Comparison of ENCODE assay signal across 8 mouse cellular contexts in genomic region chr10:75898846-75899245, GRCm38 (mm10). TPM values are rescaled to one million over a fixed set of nuclear protein-coding genes. Genes with fewer than 3 reads are reported as not detected.
DNase-seq lines count a peak whose midpoint lies in the region; ATAC-seq and TF ChIP-seq lines count a peak whose summit lies in the region.

No protein-coding gene starts in this region.

- TF ChIP-seq CTCF in heart, postnatal 0 days (IDR thresholded peaks at IDR 0.05; ENCODE audit: low read depth) = no peak

- H3K27ac ChIP-seq in limb, embryonic 15.5 days = no peak overlapping the region
- H3K27ac ChIP-seq in limb, embryonic 10.5 days = no peak overlapping the region
- peak overlapping the region; percentile 81 for H3K27ac ChIP-seq in heart, postnatal 0 days (ENCODE audit: low read depth)
- H3K27ac ChIP-seq in neural tube, embryonic 15.5 days (replicated peaks) = peak overlapping the region; percentile 61
- H3K27ac ChIP-seq in midbrain, embryonic 14.5 days (replicated peaks; ENCODE audit: low read depth, low read length) = no peak overlapping the region

- H3K36me3 ChIP-seq in limb, embryonic 15.5 days = peaks cover 88% of the 10 kb centered on the region
- H3K36me3 ChIP-seq in limb, embryonic 10.5 days = peaks cover 98% of the 10 kb centered on the region
- H3K36me3 ChIP-seq in heart, postnatal 0 days (replicated peaks; ENCODE audit: control insufficient read depth, insufficient read depth, low read length) = peaks cover 53% of the 10 kb centered on the region
- peaks cover 85% of the 10 kb centered on the region for H3K36me3 ChIP-seq in neural tube, embryonic 15.5 days
- peaks cover 85% of the 10 kb centered on the region for H3K36me3 ChIP-seq in midbrain, embryonic 14.5 days (ENCODE audit: control insufficient read depth, insufficient read depth, low read length)

- no peak for TF ChIP-seq EP300 in heart, postnatal 0 days (IDR thresholded peaks at IDR 0.05; ENCODE audit: low read depth)

- 0 out of 2 replicates have a peak, but pooled peaks have one; percentile 62 for ATAC-seq in limb, embryonic 15.5 days (ENCODE audit: insufficient number of reproducible peaks, low FRiP score, low TSS enrichment, low read depth)
- peak; percentile 61 for ATAC-seq in heart, postnatal 0 days (ENCODE audit: insufficient read depth, low read depth)
- no peak for ATAC-seq in neural tube, embryonic 15.5 days (ENCODE audit: low FRiP score)
- ATAC-seq in midbrain, embryonic 14.5 days (ENCODE audit: low FRiP score, low TSS enrichment) = no peak

- H3K4me2 ChIP-seq in limb, embryonic 15.5 days = no peak overlapping the region
- no peak overlapping the region for H3K4me2 ChIP-seq in heart, postnatal 0 days (ENCODE audit: low read depth, low read length)
- no peak overlapping the region for H3K4me2 ChIP-seq in neural tube, embryonic 15.5 days
- H3K4me2 ChIP-seq in midbrain, embryonic 14.5 days (ENCODE audit: low read length) = no peak overlapping the region

- no peak overlapping the region for H3K9ac ChIP-seq in limb, embryonic 15.5 days
- H3K9ac ChIP-seq in heart, postnatal 0 days (replicated peaks; ENCODE audit: low read depth, low read length) = 0 out of 2 replicates have a peak overlapping the region, but pooled peaks have one; percentile 3
- no peak overlapping the region for H3K9ac ChIP-seq in neural tube, embryonic 15.5 days (replicated peaks)
- no peak overlapping the region for H3K9ac ChIP-seq in midbrain, embryonic 14.5 days (replicated peaks; ENCODE audit: low read length)

- DNase-seq in limb, embryonic 10.5 days (ENCODE audit: low spot score) = no peak
- peak; percentile 44 for DNase-seq in brain, adult 2 months (ENCODE audit: low read depth, low spot score)
- DNase-seq in heart, postnatal 0 days (ENCODE audit: low spot score) = peak; percentile 63
- no peak for DNase-seq in layer of hippocampus, adult 18-20 months (ENCODE audit: low spot score in 2 of 2)
- no peak for DNase-seq in midbrain, embryonic 14.5 days
- DNase-seq in thymus, adult 18-20 months = no peak

- H3K4me1 ChIP-seq in limb, embryonic 15.5 days = 0 out of 2 replicates have a peak, but pooled peaks cover 10% of the 10 kb centered on the region
- peaks cover 9% of the 10 kb centered on the region for H3K4me1 ChIP-seq in limb, embryonic 10.5 days
- peaks cover 18% of the 10 kb centered on the region for H3K4me1 ChIP-seq in heart, postnatal 0 days (ENCODE audit: control insufficient read depth, insufficient read depth)
- peaks cover 9% of the 10 kb centered on the region; the same call in 1 of the 2 replicates for H3K4me1 ChIP-seq in neural tube, embryonic 15.5 days
- no peaks in the 10 kb centered on the region for H3K4me1 ChIP-seq in midbrain, embryonic 14.5 days (ENCODE audit: control insufficient read depth, insufficient read depth, low read length)

- WGBS in limb, embryonic 15.5 days = 67% methylated on average over 3 of the region's 3 CpGs
- 81% methylated on average over 3 of the region's 3 CpGs for WGBS in limb, embryonic 10.5 days
- WGBS in heart, postnatal 0 days = 16% methylated on average over 3 of the region's 3 CpGs
- WGBS in neural tube, embryonic 15.5 days = 77% methylated on average over 3 of the region's 3 CpGs
- WGBS in midbrain, embryonic 14.5 days = 82% methylated on average over 3 of the region's 3 CpGs

- no peaks in the 10 kb centered on the region for H3K9me3 ChIP-seq in limb, embryonic 15.5 days
- H3K9me3 ChIP-seq in limb, embryonic 10.5 days (replicated peaks) = no peaks in the 10 kb centered on the region
- no peaks in the 10 kb centered on the region for H3K9me3 ChIP-seq in heart, postnatal 0 days (replicated peaks; ENCODE audit: control insufficient read depth, low read length)
- H3K9me3 ChIP-seq in neural tube, embryonic 15.5 days (replicated peaks) = no peaks in the 10 kb centered on the region
- H3K9me3 ChIP-seq in midbrain, embryonic 14.5 days (ENCODE audit: control insufficient read depth, low read length) = no peaks in the 10 kb centered on the region

- H3K27me3 ChIP-seq in limb, embryonic 15.5 days = no peaks in the 10 kb centered on the region
- no peaks in the 10 kb centered on the region for H3K27me3 ChIP-seq in limb, embryonic 10.5 days (ENCODE audit: low read depth, poor library complexity, severe bottlenecking)
- no peaks in the 10 kb centered on the region for H3K27me3 ChIP-seq in heart, postnatal 0 days (ENCODE audit: control insufficient read depth, insufficient read depth, low read length)
- no peaks in the 10 kb centered on the region for H3K27me3 ChIP-seq in neural tube, embryonic 15.5 days (replicated peaks)
- H3K27me3 ChIP-seq in midbrain, embryonic 14.5 days (ENCODE audit: control insufficient read depth, insufficient read depth, low read length) = no peaks in the 10 kb centered on the region

- H3K4me3 ChIP-seq in limb, embryonic 15.5 days = no peak overlapping the region
- no peak overlapping the region for H3K4me3 ChIP-seq in limb, embryonic 10.5 days
- H3K4me3 ChIP-seq in heart, postnatal 0 days (ENCODE audit: low read depth, low read length) = no peak overlapping the region
- H3K4me3 ChIP-seq in neural tube, embryonic 15.5 days (replicated peaks) = no peak overlapping the region
- no peak overlapping the region for H3K4me3 ChIP-seq in midbrain, embryonic 14.5 days (replicated peaks; ENCODE audit: low read depth, low read length)

RNA-seq across cellular contexts. Expression of gene Derl3, which starts 5.6 kb away (rescaled TPM):
- 2.7 and 3.2 TPM in 2 replicates for polyA plus RNA-seq in limb, embryonic 15.5 days (2015; fragmentation: Nextera tagmentation; extraction: Ambion mirVana)
- 3.1 and 3.8 TPM in 2 replicates for polyA plus RNA-seq in limb, embryonic 10.5 days (2016; fragmentation: Nextera tagmentation; extraction: Ambion mirVana)
- not detected in 2 replicates for total RNA-seq in heart, postnatal 0 days (2014; rRNA removed; ENCODE audit: low replicate concordance)
- polyA plus RNA-seq in heart, postnatal 0 days (2015; fragmentation: Nextera tagmentation; extraction: Ambion mirVana) = 0.41 and 1.2 TPM in 2 replicates
- 1.2 and 1.9 TPM in 2 replicates for polyA plus RNA-seq in neural tube, embryonic 15.5 days (2015; fragmentation: Nextera tagmentation; extraction: Ambion mirVana)
- 1 to 10 TPM; 4.8 to 5.4 TPM for total RNA-seq in layer of hippocampus, adult 18-20 months (2021)
- polyA plus RNA-seq in midbrain, embryonic 14.5 days (2014; fragmentation: Nextera tagmentation; extraction: Ambion mirVana) = 1.2 TPM in 2 replicates

RNA-seq across cellular contexts. Expression of gene Smarcb1, which starts 22.6 kb away (rescaled TPM):
- polyA plus RNA-seq in limb, embryonic 15.5 days (2015; fragmentation: Nextera tagmentation; extraction: Ambion mirVana) = 185 and 188 TPM in 2 replicates
- 285 and 294 TPM in 2 replicates for polyA plus RNA-seq in limb, embryonic 10.5 days (2016; fragmentation: Nextera tagmentation; extraction: Ambion mirVana)
- total RNA-seq in heart, postnatal 0 days (2014; rRNA removed; ENCODE audit: low replicate concordance) = 45.7 and 51.2 TPM in 2 replicates
- polyA plus RNA-seq in heart, postnatal 0 days (2015; fragmentation: Nextera tagmentation; extraction: Ambion mirVana) = 63.9 and 65.7 TPM in 2 replicates
- 229 and 243 TPM in 2 replicates for polyA plus RNA-seq in neural tube, embryonic 15.5 days (2015; fragmentation: Nextera tagmentation; extraction: Ambion mirVana)
- 10 to 100 TPM; 80.3 to 85.0 TPM for total RNA-seq in layer of hippocampus, adult 18-20 months (2021)
- 277 and 283 TPM in 2 replicates for polyA plus RNA-seq in midbrain, embryonic 14.5 days (2014; fragmentation: Nextera tagmentation; extraction: Ambion mirVana)

RNA-seq across cellular contexts. Expression of gene Chchd10, which starts 34.1 kb away (rescaled TPM):
- polyA plus RNA-seq in limb, embryonic 15.5 days (2015; fragmentation: Nextera tagmentation; extraction: Ambion mirVana) = 17.5 and 31.0 TPM in 2 replicates
- 4.9 and 5.8 TPM in 2 replicates for polyA plus RNA-seq in limb, embryonic 10.5 days (2016; fragmentation: Nextera tagmentation; extraction: Ambion mirVana)
- 1,554 and 1,749 TPM in 2 replicates for total RNA-seq in heart, postnatal 0 days (2014; rRNA removed; ENCODE audit: low replicate concordance)
- polyA plus RNA-seq in heart, postnatal 0 days (2015; fragmentation: Nextera tagmentation; extraction: Ambion mirVana) = 1,293 and 1,345 TPM in 2 replicates
- 166 and 190 TPM in 2 replicates for polyA plus RNA-seq in neural tube, embryonic 15.5 days (2015; fragmentation: Nextera tagmentation; extraction: Ambion mirVana)
- total RNA-seq in layer of hippocampus, adult 18-20 months (2021) = 100 to 1,000 TPM; 376 to 396 TPM
- 44.2 and 76.8 TPM in 2 replicates for polyA plus RNA-seq in midbrain, embryonic 14.5 days (2014; fragmentation: Nextera tagmentation; extraction: Ambion mirVana)

RNA-seq across cellular contexts. Expression of gene Mmp11, which starts 37.5 kb away (rescaled TPM):
- polyA plus RNA-seq in limb, embryonic 15.5 days (2015; fragmentation: Nextera tagmentation; extraction: Ambion mirVana) = 205 and 245 TPM in 2 replicates
- 39.6 and 68.1 TPM in 2 replicates for polyA plus RNA-seq in limb, embryonic 10.5 days (2016; fragmentation: Nextera tagmentation; extraction: Ambion mirVana)
- total RNA-seq in heart, postnatal 0 days (2014; rRNA removed; ENCODE audit: low replicate concordance) = 13.7 and 29.4 TPM in 2 replicates
- polyA plus RNA-seq in heart, postnatal 0 days (2015; fragmentation: Nextera tagmentation; extraction: Ambion mirVana) = 12.6 and 15.4 TPM in 2 replicates
- polyA plus RNA-seq in neural tube, embryonic 15.5 days (2015; fragmentation: Nextera tagmentation; extraction: Ambion mirVana) = 18.6 and 25.4 TPM in 2 replicates
- total RNA-seq in layer of hippocampus, adult 18-20 months (2021) = 1 to 10 TPM; 1.8 to 2.1 TPM
- 13.3 and 16.5 TPM in 2 replicates for polyA plus RNA-seq in midbrain, embryonic 14.5 days (2014; fragmentation: Nextera tagmentation; extraction: Ambion mirVana)

RNA-seq across cellular contexts. Expression of gene Mif, which starts 38.8 kb away (rescaled TPM):
- polyA plus RNA-seq in limb, embryonic 15.5 days (2015; fragmentation: Nextera tagmentation; extraction: Ambion mirVana) = 1,299 and 1,540 TPM in 2 replicates
- 3,225 and 4,131 TPM in 2 replicates for polyA plus RNA-seq in limb, embryonic 10.5 days (2016; fragmentation: Nextera tagmentation; extraction: Ambion mirVana)
- 1,140 and 1,565 TPM in 2 replicates for total RNA-seq in heart, postnatal 0 days (2014; rRNA removed; ENCODE audit: low replicate concordance)
- polyA plus RNA-seq in heart, postnatal 0 days (2015; fragmentation: Nextera tagmentation; extraction: Ambion mirVana) = 1,324 and 1,428 TPM in 2 replicates
- polyA plus RNA-seq in neural tube, embryonic 15.5 days (2015; fragmentation: Nextera tagmentation; extraction: Ambion mirVana) = 1,840 and 1,880 TPM in 2 replicates
- 100 to 1,000 TPM; 477 to 485 TPM for total RNA-seq in layer of hippocampus, adult 18-20 months (2021)
- 1,381 and 1,864 TPM in 2 replicates for polyA plus RNA-seq in midbrain, embryonic 14.5 days (2014; fragmentation: Nextera tagmentation; extraction: Ambion mirVana)

Comparison
In these comparisons a context has a peak if more than half of its experiments do, and no peak if none do; other contexts are left out.
1. ATAC-seq: peak in limb, embryonic 15.5 days (single experiment) and heart, postnatal 0 days (single experiment); none in neural tube, embryonic 15.5 days (single experiment) and midbrain, embryonic 14.5 days (single experiment).
2. H3K27ac ChIP-seq: peak in heart, postnatal 0 days (single experiment) and neural tube, embryonic 15.5 days (single experiment); none in limb, embryonic 15.5 days (single experiment), limb, embryonic 10.5 days (single experiment) and midbrain, embryonic 14.5 days (single experiment).
3. DNase-seq: peak in brain, adult 2 months (single experiment) and heart, postnatal 0 days (single experiment); none in limb, embryonic 10.5 days (single experiment), layer of hippocampus, adult 18-20 months (0 of 2), midbrain, embryonic 14.5 days (single experiment) and thymus, adult 18-20 months (0 of 2).